Mouse (Mus musculus): ENCODE results near the gene Efna3. TPM values are rescaled to one million over a fixed set of nuclear protein-coding genes. Genes with fewer than 3 reads are reported as not detected.

Gene Efna3
- polyA plus RNA-seq, 1 experiment from 2014 or later = 30.1 TPM

DNA sequence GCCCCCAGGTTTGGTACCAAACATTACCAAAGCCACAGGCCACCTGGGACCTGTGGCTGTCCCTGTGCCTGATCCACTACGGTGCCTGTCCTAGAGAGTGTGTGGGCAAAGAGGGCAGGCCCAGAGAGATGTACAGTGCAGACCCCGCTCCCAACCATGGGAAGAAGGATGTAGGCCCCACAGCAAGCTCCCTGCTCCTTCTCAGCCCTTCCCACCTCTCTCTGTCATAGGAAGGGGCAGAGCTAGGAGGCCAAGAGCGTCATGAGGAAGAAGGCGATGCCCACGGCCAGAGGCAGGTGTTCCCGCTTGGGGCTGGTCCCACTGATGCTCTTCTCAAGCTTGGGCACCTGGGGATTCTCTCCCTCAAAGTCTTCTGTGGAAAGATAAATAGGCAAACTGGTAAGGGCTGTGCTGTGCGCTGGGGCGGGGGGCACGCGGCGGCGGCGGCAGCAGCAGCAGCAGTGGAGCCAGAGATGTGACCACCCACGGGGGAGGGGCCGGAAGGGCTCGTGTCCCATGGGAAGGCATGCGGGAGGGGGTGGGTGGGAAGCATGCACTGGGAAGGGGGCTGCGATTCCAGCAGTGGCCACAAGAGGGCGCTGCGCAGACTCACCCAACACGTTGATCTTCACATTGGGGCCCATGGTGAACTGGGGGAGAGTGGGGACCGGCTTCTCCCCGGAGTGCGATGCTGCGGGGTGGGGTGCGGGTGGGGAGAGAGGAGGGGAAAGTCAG, 7.4 kb downstream of the Efna3 start:
- Histone ChIP-seq H3K27ac (ENCODE audit: low read depth, low read length) (no peak overlapping the region), H3K4me1 (ENCODE audit: control insufficient read depth, insufficient read depth, low read length) (peaks cover 24% of the 10 kb centered on the region), H3K9me3 (replicated peaks; ENCODE audit: control insufficient read depth, low read length) (no peaks in the 10 kb centered on the region), H3K27me3 (replicated peaks; ENCODE audit: control insufficient read depth, insufficient read depth, low read length) (peaks cover 30% of the 10 kb centered on the region), H3K4me3 (ENCODE audit: low read depth, low read length) (peak overlapping the region; percentile 26), H3K9ac (ENCODE audit: low read length) (peak overlapping the region; percentile 49), H3K36me3 (ENCODE audit: control insufficient read depth, insufficient read depth, low read length) (peaks cover 3% of the 10 kb centered on the region; the same call in 1 of the 2 replicates), H3K4me2 (ENCODE audit: low read length) (peak overlapping the region; percentile 57)
- DNase-seq (ENCODE audit: low spot score) (peak; percentile 83), ATAC-seq (peak; percentile 38)
- WGBS = 6% methylated on average over 25 of the region's 26 CpGs

DNA sequence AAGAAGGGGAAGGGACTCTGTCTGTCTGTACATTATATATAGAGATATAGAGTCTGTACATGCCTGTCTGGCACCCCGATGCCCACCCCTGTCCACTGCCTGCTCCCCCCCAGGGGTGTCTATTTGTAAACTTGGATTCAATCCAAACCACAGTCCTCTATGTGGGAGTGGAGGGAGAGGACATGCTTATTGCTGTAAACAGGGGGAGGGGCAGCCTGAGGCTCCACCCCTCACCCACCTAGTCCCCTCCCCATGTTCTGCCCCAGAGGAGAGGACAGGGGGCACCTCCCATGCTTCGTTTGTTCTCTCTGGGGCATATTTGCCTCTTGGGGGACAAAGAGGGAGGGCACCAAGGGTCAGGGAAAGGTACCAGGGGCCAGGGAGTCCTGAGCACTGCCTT, 8.0 kb downstream of the Efna3 start:
- H3K9ac ChIP-seq (ENCODE audit: low read length) = no peak overlapping the region
- DNase-seq (ENCODE audit: low spot score) (no peak), ATAC-seq (no peak)
- H3K27me3 ChIP-seq (replicated peaks; ENCODE audit: control insufficient read depth, insufficient read depth, low read length) = peaks cover 25% of the 10 kb centered on the region
- H3K27ac ChIP-seq (ENCODE audit: low read depth, low read length) = no peak overlapping the region
- H3K4me2 ChIP-seq (ENCODE audit: low read length) = peak overlapping the region; percentile 57
- 32% methylated on average over 2 of the region's 2 CpGs for WGBS
- H3K4me3 ChIP-seq (ENCODE audit: low read depth, low read length) = no peak overlapping the region
- H3K9me3 ChIP-seq (replicated peaks; ENCODE audit: control insufficient read depth, low read length) = no peaks in the 10 kb centered on the region
- peaks cover 21% of the 10 kb centered on the region for H3K4me1 ChIP-seq (ENCODE audit: control insufficient read depth, insufficient read depth, low read length)
- peaks cover 3% of the 10 kb centered on the region; the same call in 1 of the 2 replicates for H3K36me3 ChIP-seq (ENCODE audit: control insufficient read depth, insufficient read depth, low read length)

DNA sequence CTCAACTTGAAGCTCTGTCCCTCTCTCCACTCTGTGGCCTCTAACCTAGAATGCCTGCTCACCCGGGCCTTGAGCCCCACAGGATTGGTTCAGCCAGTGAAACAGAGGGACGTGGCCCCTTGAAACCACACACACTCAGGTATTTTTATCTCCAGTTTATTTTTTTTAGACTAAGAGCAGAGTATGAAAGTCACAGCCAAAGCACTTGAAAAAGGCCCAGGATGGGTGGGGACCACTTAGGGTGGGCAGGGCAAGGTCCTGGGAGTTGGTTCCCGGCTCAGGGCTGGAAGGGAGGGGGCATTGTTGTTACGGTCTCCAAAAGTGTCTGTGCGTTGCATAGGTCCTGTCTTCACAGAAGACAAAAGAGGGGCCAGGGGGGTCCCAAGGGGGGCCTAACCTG, 8.4 kb downstream of the Efna3 start:
- H3K4me3 ChIP-seq (ENCODE audit: low read depth, low read length) = no peak overlapping the region
- no peak overlapping the region for H3K4me2 ChIP-seq (ENCODE audit: low read length)
- H3K4me1 ChIP-seq (ENCODE audit: control insufficient read depth, insufficient read depth, low read length) = peaks cover 17% of the 10 kb centered on the region
- no peaks in the 10 kb centered on the region for H3K9me3 ChIP-seq (replicated peaks; ENCODE audit: control insufficient read depth, low read length)
- DNase-seq (ENCODE audit: low spot score) (no peak), ATAC-seq (no peak)
- no peak overlapping the region for H3K27ac ChIP-seq (ENCODE audit: low read depth, low read length)
- peaks cover 21% of the 10 kb centered on the region for H3K27me3 ChIP-seq (replicated peaks; ENCODE audit: control insufficient read depth, insufficient read depth, low read length)
- 71% methylated on average over 5 of the region's 5 CpGs for WGBS
- H3K9ac ChIP-seq (ENCODE audit: low read length) = no peak overlapping the region
- peaks cover 3% of the 10 kb centered on the region; the same call in 1 of the 2 replicates for H3K36me3 ChIP-seq (ENCODE audit: control insufficient read depth, insufficient read depth, low read length)

DNA sequence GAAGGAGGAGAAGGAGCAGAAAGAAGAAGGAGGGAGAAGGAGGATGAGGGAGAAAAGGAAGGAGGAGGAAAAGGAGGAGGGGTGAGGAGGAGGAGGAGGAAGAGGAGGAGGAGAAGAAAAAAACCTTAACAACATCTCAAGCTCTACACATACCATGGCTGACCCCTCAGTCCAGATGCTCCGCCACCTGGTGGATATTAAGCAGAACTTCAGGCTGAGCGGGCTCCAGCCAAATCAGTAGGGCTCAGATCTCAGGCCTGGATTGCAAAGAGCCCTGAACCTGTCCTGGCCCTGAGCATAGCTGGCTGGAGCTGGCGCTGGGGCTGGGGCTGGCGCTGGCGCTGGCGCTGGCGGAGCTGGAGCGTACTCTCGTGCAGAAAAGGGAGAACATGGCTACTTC, 14.7 kb downstream of the Efna3 start:
- Histone ChIP-seq H3K9ac (ENCODE audit: low read length) (no peak overlapping the region), H3K9me3 (replicated peaks; ENCODE audit: control insufficient read depth, low read length) (no peaks in the 10 kb centered on the region), H3K27me3 (replicated peaks; ENCODE audit: control insufficient read depth, insufficient read depth, low read length) (no peaks in the 10 kb centered on the region), H3K4me3 (ENCODE audit: low read depth, low read length) (no peak overlapping the region), H3K27ac (ENCODE audit: low read depth, low read length) (no peak overlapping the region), H3K4me2 (ENCODE audit: low read length) (no peak overlapping the region), H3K36me3 (ENCODE audit: control insufficient read depth, insufficient read depth, low read length) (no peaks in the 10 kb centered on the region), H3K4me1 (ENCODE audit: control insufficient read depth, insufficient read depth, low read length) (no peaks in the 10 kb centered on the region)
- ATAC-seq (peak; percentile 86), DNase-seq (ENCODE audit: low spot score) (peak; percentile 80)
- 3% methylated on average over 9 of the region's 9 CpGs for WGBS

DNA sequence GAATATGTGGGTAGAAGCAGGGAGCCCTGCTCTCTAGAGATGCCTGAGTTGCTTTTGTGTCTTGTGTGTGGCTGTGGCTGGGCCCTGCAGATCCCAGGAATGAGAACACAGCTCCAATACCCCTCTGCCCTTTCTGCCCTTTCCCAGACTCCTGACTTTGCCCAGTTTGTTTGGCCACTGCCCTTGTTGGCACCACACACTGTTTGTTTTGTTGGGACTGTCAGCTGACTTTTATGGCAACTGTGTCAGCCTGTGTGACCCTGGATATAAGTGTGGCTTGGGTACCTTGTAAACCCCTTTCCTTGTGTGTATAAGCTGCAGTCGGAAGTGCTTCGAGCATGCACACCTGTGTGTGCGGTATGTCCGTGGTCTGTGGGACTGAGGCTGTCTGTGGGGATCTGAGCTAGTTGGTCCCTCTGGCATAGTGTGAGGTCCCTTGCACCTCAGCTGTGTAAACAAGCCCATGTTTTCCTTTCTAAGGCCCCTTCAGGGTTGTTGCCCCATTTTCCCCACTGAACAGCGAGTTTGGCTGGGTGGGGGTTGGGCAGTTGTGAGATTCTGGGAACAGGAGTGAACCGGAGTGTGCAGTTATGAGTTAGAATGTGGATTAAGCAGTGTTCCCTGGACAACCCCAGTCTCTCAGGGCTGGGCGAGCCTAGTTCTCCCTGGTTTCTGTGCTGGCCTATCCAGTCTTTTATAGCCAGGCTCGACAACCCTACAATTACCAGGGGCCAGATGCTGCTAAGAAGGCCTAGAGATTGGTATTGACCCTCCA, 17.0 kb downstream of the Efna3 start:
- no peaks in the 10 kb centered on the region for H3K27me3 ChIP-seq (replicated peaks; ENCODE audit: control insufficient read depth, insufficient read depth, low read length)
- no peaks in the 10 kb centered on the region for H3K9me3 ChIP-seq (replicated peaks; ENCODE audit: control insufficient read depth, low read length)
- H3K4me3 ChIP-seq (ENCODE audit: low read depth, low read length) = no peak overlapping the region
- 73% methylated on average over 8 of the region's 8 CpGs for WGBS
- ATAC-seq (no peak), DNase-seq (ENCODE audit: low spot score) (no peak)
- no peak overlapping the region for H3K9ac ChIP-seq (ENCODE audit: low read length)
- H3K4me1 ChIP-seq (ENCODE audit: control insufficient read depth, insufficient read depth, low read length) = no peaks in the 10 kb centered on the region
- H3K36me3 ChIP-seq (ENCODE audit: control insufficient read depth, insufficient read depth, low read length) = no peaks in the 10 kb centered on the region
- H3K4me2 ChIP-seq (ENCODE audit: low read length) = no peak overlapping the region
- H3K27ac ChIP-seq (ENCODE audit: low read depth, low read length) = no peak overlapping the region

DNA sequence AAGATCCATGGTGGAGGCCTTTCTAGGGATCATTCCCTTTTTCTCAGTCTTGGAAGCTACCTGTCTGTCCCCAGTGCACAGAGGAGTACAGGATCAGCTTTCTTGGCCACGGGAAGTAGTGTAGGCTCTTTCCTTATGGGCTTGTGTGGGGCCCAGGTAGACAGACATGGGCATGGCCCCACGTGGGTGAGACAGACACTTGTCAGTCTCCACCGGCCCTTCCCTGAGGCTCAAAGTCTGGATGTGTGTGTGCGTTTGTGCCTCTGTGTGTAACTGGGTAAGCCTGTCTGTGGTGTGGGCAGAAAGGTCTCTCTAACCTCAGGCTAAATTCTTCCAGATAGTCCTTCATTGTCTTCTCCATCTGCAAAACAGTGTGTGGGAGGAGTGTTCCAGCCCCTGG, 17.7 kb downstream of the Efna3 start:
- ATAC-seq (no peak), DNase-seq (ENCODE audit: low spot score) (no peak)
- no peaks in the 10 kb centered on the region for H3K27me3 ChIP-seq (replicated peaks; ENCODE audit: control insufficient read depth, insufficient read depth, low read length)
- H3K4me1 ChIP-seq (ENCODE audit: control insufficient read depth, insufficient read depth, low read length) = no peaks in the 10 kb centered on the region
- no peaks in the 10 kb centered on the region for H3K9me3 ChIP-seq (replicated peaks; ENCODE audit: control insufficient read depth, low read length)
- no peaks in the 10 kb centered on the region for H3K36me3 ChIP-seq (ENCODE audit: control insufficient read depth, insufficient read depth, low read length)
- WGBS = 70% methylated on average over 4 of the region's 4 CpGs
- H3K4me3 ChIP-seq (ENCODE audit: low read depth, low read length) = no peak overlapping the region
- H3K27ac ChIP-seq (ENCODE audit: low read depth, low read length) = no peak overlapping the region
- H3K9ac ChIP-seq (ENCODE audit: low read length) = no peak overlapping the region
- H3K4me2 ChIP-seq (ENCODE audit: low read length) = no peak overlapping the region

DNA sequence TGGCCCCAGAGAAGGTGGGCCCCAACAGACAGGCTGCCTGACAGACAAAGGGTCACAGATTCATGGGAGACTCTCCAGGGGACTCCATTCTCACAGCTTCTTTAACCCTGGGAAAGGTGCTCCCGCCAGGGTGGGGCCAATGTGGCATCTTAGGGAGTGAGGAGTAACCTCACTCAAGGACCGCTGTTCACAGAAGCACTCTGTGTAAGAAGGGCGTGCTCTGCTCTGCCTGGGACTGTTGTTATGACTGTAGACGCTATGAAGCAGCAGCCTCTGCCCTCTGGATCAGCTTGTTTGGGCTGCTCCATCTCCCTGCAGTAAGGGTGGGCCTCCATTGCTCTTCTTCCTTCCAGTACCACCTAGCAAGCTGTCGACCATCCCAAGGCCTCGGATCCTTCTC, 18.3 kb downstream of the Efna3 start:
- Histone ChIP-seq H3K36me3 (ENCODE audit: control insufficient read depth, insufficient read depth, low read length) (no peaks in the 10 kb centered on the region), H3K27me3 (replicated peaks; ENCODE audit: control insufficient read depth, insufficient read depth, low read length) (0 out of 2 replicates have a peak, but pooled peaks cover 2% of the 10 kb centered on the region), H3K27ac (ENCODE audit: low read depth, low read length) (no peak overlapping the region), H3K4me1 (ENCODE audit: control insufficient read depth, insufficient read depth, low read length) (no peaks in the 10 kb centered on the region), H3K9me3 (replicated peaks; ENCODE audit: control insufficient read depth, low read length) (no peaks in the 10 kb centered on the region), H3K4me2 (ENCODE audit: low read length) (no peak overlapping the region), H3K9ac (ENCODE audit: low read length) (no peak overlapping the region), H3K4me3 (ENCODE audit: low read depth, low read length) (no peak overlapping the region)
- DNase-seq (ENCODE audit: low spot score) = no peak
- WGBS = 66% methylated on average over 6 of the region's 6 CpGs
- ATAC-seq = no peak

DNA sequence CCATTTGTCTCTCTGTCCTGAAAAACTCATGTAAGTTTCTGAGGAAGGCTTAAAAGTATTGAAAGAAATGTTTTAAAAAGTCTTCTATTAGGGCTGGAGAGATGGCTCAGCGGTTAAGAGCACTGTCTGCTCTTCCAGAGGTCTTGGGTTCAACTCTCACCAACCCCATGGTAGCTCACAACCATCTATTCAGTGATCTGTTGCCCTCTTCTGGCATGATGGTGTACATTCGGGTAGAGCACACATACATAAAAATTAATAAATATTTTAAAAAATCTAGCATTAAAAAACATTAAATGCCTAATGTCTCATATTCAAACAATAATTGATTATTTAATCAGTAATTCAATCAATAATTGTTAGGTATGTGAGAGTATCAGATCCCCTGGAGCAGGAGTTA, 22.3 kb downstream of the Efna3 start:
- H3K27me3 ChIP-seq (replicated peaks; ENCODE audit: control insufficient read depth, insufficient read depth, low read length) = 0 out of 2 replicates have a peak, but pooled peaks cover 2% of the 10 kb centered on the region
- WGBS = 62% methylated on average over 2 of the region's 2 CpGs
- H3K4me2 ChIP-seq (ENCODE audit: low read length) = no peak overlapping the region
- H3K9ac ChIP-seq (ENCODE audit: low read length) = no peak overlapping the region
- H3K9me3 ChIP-seq (replicated peaks; ENCODE audit: control insufficient read depth, low read length) = no peaks in the 10 kb centered on the region
- H3K4me3 ChIP-seq (ENCODE audit: low read depth, low read length) = no peak overlapping the region
- ATAC-seq (no peak), DNase-seq (ENCODE audit: low spot score) (no peak)
- no peak overlapping the region for H3K27ac ChIP-seq (ENCODE audit: low read depth, low read length)
- H3K4me1 ChIP-seq (ENCODE audit: control insufficient read depth, insufficient read depth, low read length) = no peaks in the 10 kb centered on the region
- H3K36me3 ChIP-seq (ENCODE audit: control insufficient read depth, insufficient read depth, low read length) = no peaks in the 10 kb centered on the region

DNA sequence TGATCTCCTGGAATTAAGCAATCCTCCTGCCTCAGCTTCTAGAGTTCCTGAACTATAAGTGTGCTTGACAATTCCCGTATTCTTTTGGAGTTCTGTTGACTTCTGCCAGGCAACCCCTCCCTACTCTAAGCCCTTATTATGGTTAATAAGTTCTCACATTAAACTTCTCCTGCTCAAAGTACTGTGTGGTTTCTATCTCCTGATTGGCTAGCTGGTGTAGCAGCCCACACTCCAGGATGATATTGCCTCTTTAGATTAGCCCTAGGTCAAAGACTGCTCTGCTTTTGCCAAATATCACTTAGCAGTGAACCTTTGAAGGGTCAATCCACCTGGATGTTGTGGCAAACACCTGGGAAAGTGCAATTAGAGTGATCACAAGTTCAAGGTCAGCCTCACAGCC, 22.7 kb downstream of the Efna3 start:
- no peaks in the 10 kb centered on the region for H3K9me3 ChIP-seq (replicated peaks; ENCODE audit: control insufficient read depth, low read length)
- H3K4me1 ChIP-seq (ENCODE audit: control insufficient read depth, insufficient read depth, low read length) = no peaks in the 10 kb centered on the region
- no peak for ATAC-seq
- no peak overlapping the region for H3K4me3 ChIP-seq (ENCODE audit: low read depth, low read length)
- 54% methylated on average over 1 of the region's 1 CpGs for WGBS
- no peaks in the 10 kb centered on the region for H3K36me3 ChIP-seq (ENCODE audit: control insufficient read depth, insufficient read depth, low read length)
- H3K27ac ChIP-seq (ENCODE audit: low read depth, low read length) = no peak overlapping the region
- no peak overlapping the region for H3K9ac ChIP-seq (ENCODE audit: low read length)
- no peak for DNase-seq (ENCODE audit: low spot score)
- 0 out of 2 replicates have a peak, but pooled peaks cover 2% of the 10 kb centered on the region for H3K27me3 ChIP-seq (replicated peaks; ENCODE audit: control insufficient read depth, insufficient read depth, low read length)
- peak overlapping the region; percentile 37; the same call in 1 of the 2 replicates for H3K4me2 ChIP-seq (ENCODE audit: low read length)
